Mouse (Mus musculus) limb, embryonic 14.5 days (tissue): ENCODE measurements at regions not wholly inside any gene's neighbourhood (a gene's known extent, or its start where the extent isn't known, plus 50 kb on each side); places are given as distances from the start of the nearest gene placed in this dataset.

Experiments
- ATAC-seq: fragments of 200-750 bp; cut with Nextera tagmentation; 2 replicates; pipeline ENCODE4 v1.8.0; 2017; ENCODE audit warnings: low read depth, moderate number of reproducible peaks, moderate TSS enrichment; ENCODE audit not compliant: low FRiP score
- DNase-seq: peaks from one replicate; pipeline ENCODE4 v3.0.0-alpha.2; 2015; ENCODE audit warnings: low spot score
- H3K27ac ChIP-seq: fragments of 300-500 bp; sonication (generic); replicated peaks from 2 replicates; pipeline ENCODE4 v1.5.1; 2014; ENCODE audit warnings: low read depth, mild to moderate bottlenecking, low read length, moderate library complexity, mixed read lengths
- H3K27me3 ChIP-seq: fragments of 300-500 bp; sonication (generic); 2 replicates; pipeline ENCODE4 v1.6.1; 2014; ENCODE audit warnings: low read length, mixed read lengths; ENCODE audit not compliant: control insufficient read depth, insufficient read depth
- H3K36me3 ChIP-seq: fragments of 300-500 bp; sonication (generic); 2 replicates; pipeline ENCODE4 v1.6.1; 2014; ENCODE audit warnings: mild to moderate bottlenecking, low read length, moderate library complexity, mixed read lengths; ENCODE audit not compliant: control insufficient read depth, insufficient read depth
- H3K4me1 ChIP-seq: fragments of 300-500 bp; sonication (generic); 2 replicates; pipeline ENCODE4 v1.6.1; 2014; ENCODE audit warnings: antibody characterized with exemption, low read length, mixed read lengths; ENCODE audit not compliant: control insufficient read depth, insufficient read depth
- H3K4me2 ChIP-seq: fragments of 300-500 bp; sonication (generic); replicated peaks from 2 replicates; pipeline ENCODE4 v1.6.1; 2014; ENCODE audit warnings: low read depth, mild to moderate bottlenecking, low read length, moderate library complexity; ENCODE audit not compliant: severe bottlenecking
- H3K4me3 ChIP-seq: fragments of 300-500 bp; sonication (generic); replicated peaks from 2 replicates; pipeline ENCODE4 v1.5.1; 2014; ENCODE audit warnings: low read length
- H3K9ac ChIP-seq: fragments of 300-500 bp; sonication (generic); 2 replicates; pipeline ENCODE4 v1.6.1; 2014; ENCODE audit warnings: mild to moderate bottlenecking, low read depth, low read length, moderate library complexity; ENCODE audit not compliant: severe bottlenecking
- H3K9me3 ChIP-seq: fragments of 300-500 bp; sonication (generic); 2 replicates; pipeline ENCODE4 v1.6.1; 2016; ENCODE audit warnings: low read length; ENCODE audit not compliant: control insufficient read depth
- POLR2A ChIP-seq: fragments of 200-500 bp; IDR thresholded peaks from 2 replicates; pipeline ENCODE4 v1.8.0; 2012; ENCODE audit warnings: inconsistent platforms, mild to moderate bottlenecking, moderate library complexity, borderline replicate concordance; ENCODE audit not compliant: insufficient read depth, insufficient read length; ENCODE audit errors: extremely low read depth
- WGBS: fragments of 180-500 bp; shearing (Covaris S2); extraction: QIAGEN DNeasy Blood & Tissue Kit; methylation state at CpG from one replicate; pipeline ENCODE4 v1.1.7; 2014; 5-methylcytosine and 5-hydroxymethylcytosine counted together

DNA sequence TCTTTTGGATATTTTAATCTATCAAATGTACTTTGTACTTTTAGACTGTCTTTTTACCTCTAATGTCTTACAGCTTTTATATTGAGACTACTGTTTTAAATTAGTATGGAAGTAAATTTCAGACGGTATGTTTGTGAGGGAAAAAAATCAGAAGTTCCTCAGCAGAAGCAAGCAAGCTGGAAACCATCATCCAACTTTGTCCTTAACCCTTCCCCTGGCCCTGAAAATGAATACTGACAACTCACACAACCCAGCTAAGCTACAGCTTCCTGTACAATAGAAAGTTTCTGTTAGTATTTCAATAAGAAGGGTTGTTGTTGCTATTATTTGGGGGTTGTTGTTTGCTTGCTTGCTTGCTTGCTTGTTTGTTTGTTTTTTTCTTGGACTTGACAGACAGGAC lies 350.4 kb downstream of the Rpl36a-ps1 start:
- Histone ChIP-seq H3K9me3 (no peaks in the 10 kb centered on the region), H3K9ac (no peak overlapping the region), H3K4me3 (no peak overlapping the region), H3K4me1 (no peaks in the 10 kb centered on the region), H3K36me3 (no peaks in the 10 kb centered on the region), H3K27ac (no peak overlapping the region), H3K4me2 (no peak overlapping the region), H3K27me3 (no peaks in the 10 kb centered on the region)
- WGBS, result 35% methylated on average over 1 of the region's 1 CpGs
- TF ChIP-seq POLR2A, result no peak
- ATAC-seq (no peak), DNase-seq (no peak)

DNA sequence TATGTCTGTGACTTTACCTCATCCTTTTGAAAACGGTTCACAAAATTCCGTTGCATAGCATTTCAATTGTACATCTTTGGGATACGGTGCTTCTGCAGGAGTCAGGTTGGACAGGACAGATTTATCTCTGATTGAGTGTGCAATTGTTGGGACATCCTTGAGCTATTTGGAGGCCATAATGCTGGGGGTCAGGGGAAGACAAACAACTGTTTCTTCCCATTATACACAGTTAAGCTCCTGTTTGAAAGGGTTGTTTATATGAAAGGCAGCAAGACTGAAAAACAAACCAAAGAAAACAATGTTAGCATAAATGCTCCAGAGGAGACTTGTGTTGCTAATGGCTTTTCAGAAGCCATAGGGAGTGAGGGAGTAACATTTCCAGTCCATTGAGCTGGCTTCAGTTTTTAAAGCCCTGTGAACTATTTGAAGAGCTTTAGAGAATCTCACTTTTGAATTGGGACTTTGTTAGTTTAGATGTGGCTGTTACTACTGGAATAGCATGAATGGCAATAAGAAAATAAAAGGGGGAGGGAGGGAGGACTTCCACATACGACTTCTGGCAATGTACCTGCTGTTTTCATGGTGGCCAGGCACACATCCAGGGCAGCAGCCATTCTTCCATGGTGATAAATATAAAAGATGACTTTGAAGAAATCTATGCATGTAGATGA lies 351.3 kb downstream of the Rpl36a-ps1 start:
- Histone ChIP-seq H3K4me2 (no peak overlapping the region), H3K36me3 (no peaks in the 10 kb centered on the region), H3K9ac (no peak overlapping the region), H3K4me3 (no peak overlapping the region), H3K4me1 (no peaks in the 10 kb centered on the region), H3K27me3 (no peaks in the 10 kb centered on the region), H3K9me3 (no peaks in the 10 kb centered on the region), H3K27ac (no peak overlapping the region)
- no peak for TF ChIP-seq POLR2A
- WGBS, result 73% methylated on average over 4 of the region's 4 CpGs
- ATAC-seq (no peak), DNase-seq (no peak)

DNA sequence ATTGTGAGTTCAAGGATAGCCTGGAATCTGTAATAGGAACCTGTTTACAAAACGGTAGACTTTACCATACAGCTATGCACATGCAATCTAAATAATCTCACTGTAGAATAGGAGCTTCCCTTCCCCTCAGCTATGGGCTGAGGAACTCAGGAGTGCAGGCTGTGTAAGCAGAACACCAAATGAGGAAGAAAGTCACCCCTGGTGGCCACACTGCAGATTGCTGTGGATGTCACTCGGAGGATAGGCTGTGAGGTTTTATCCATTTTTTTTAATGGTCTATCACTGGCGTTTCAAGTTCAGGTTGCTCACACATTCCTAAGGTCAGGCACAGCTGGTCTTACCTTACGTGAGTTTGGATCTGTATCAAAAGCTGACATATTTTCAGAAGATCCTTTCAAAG lies 365.1 kb downstream of the Rpl36a-ps1 start:
- TF ChIP-seq POLR2A, result no peak
- Histone ChIP-seq H3K4me3 (no peak overlapping the region), H3K36me3 (no peaks in the 10 kb centered on the region), H3K9me3 (no peaks in the 10 kb centered on the region), H3K9ac (no peak overlapping the region), H3K27ac (no peak overlapping the region), H3K4me2 (no peak overlapping the region), H3K27me3 (no peaks in the 10 kb centered on the region), H3K4me1 (no peaks in the 10 kb centered on the region)
- WGBS, result 67% methylated on average over 4 of the region's 4 CpGs
- DNase-seq (no peak), ATAC-seq (no peak)

GRCm38 (mm10) chr14:98626476-98626875 lies 367.6 kb downstream of the Rpl36a-ps1 start:
- ATAC-seq (no peak; the same call in 1 of the 2 replicates), DNase-seq (no peak)

GRCm38 (mm10) chr14:98625867-98626266 lies 368.3 kb downstream of the Rpl36a-ps1 start:
- Histone ChIP-seq H3K9me3 (no peaks in the 10 kb centered on the region), H3K9ac (no peak overlapping the region), H3K27me3 (no peaks in the 10 kb centered on the region), H3K4me2 (no peak overlapping the region), H3K27ac (no peak overlapping the region), H3K4me3 (no peak overlapping the region), H3K4me1 (no peaks in the 10 kb centered on the region), H3K36me3 (no peaks in the 10 kb centered on the region)
- ATAC-seq, result no peak
- WGBS, result 91% methylated on average over 4 of the region's 4 CpGs
- no peak for TF ChIP-seq POLR2A
- no peak for DNase-seq

More at GRCm38 (mm10) chr14:98626476-98626875, 367.6 kb downstream of the Rpl36a-ps1 start:
- no peak overlapping the region for H3K27ac ChIP-seq
- H3K4me1 ChIP-seq, result no peaks in the 10 kb centered on the region
- H3K4me3 ChIP-seq, result no peak overlapping the region
- 28% methylated on average over 7 of the region's 7 CpGs for WGBS
- no peaks in the 10 kb centered on the region for H3K36me3 ChIP-seq
- no peak for TF ChIP-seq POLR2A
- no peaks in the 10 kb centered on the region for H3K9me3 ChIP-seq
- no peak overlapping the region for H3K9ac ChIP-seq
- H3K27me3 ChIP-seq, result no peaks in the 10 kb centered on the region
- H3K4me2 ChIP-seq, result no peak overlapping the region

- Histone ChIP-seq H3K36me3 (no peaks in the 10 kb centered on the region), H3K27me3 (no peaks in the 10 kb centered on the region), H3K4me3 (no peak overlapping the region), H3K9me3 (no peaks in the 10 kb centered on the region), H3K9ac (no peak overlapping the region), H3K4me1 (no peaks in the 10 kb centered on the region), H3K4me2 (no peak overlapping the region), H3K27ac (no peak overlapping the region)
- no peak for TF ChIP-seq POLR2A
- ATAC-seq, result no peak
- DNase-seq, result no peak
- WGBS, result 80% methylated on average over 2 of the region's 2 CpGs
Measured at GRCm38 (mm10) chr14:98605772-98606171, 388.3 kb downstream of the Rpl36a-ps1 start.
